In genomic region chr9:42263709-42264111, GRCm38 (mm10) we compare ENCODE assay signal across 8 mouse cellular contexts. TPM values are rescaled to one million over a fixed set of nuclear protein-coding genes. Genes with fewer than 3 reads are reported as not detected.
DNase-seq lines count a peak whose midpoint lies in the region; ATAC-seq and TF ChIP-seq lines count a peak whose summit lies in the region.

No protein-coding gene starts in this region.

- H3K9me3 ChIP-seq in E14TG2a.4 (ENCODE audit: low read length), result no peaks in the 10 kb centered on the region
- H3K9me3 ChIP-seq in liver, embryonic 12.5 days (replicated peaks), result no peaks in the 10 kb centered on the region

- intact Hi-C loops in heart, postnatal 14 days (cut with DNase I), result no loop called here

- no peak for TF ChIP-seq POLR2A in kidney, adult 2 months (IDR thresholded peaks at IDR 0.05; ENCODE audit: low read depth, low read length)
- TF ChIP-seq POLR2A in brain, embryonic 14.5 days (IDR thresholded peaks at IDR 0.05; ENCODE audit: borderline replicate concordance, extremely low read depth, insufficient read depth, insufficient read length, poor library complexity, severe bottlenecking), result no peak
- no peak for TF ChIP-seq POLR2A in olfactory bulb, adult 2 months (IDR thresholded peaks at IDR 0.05; ENCODE audit: insufficient read depth, low read depth, low read length)

- no peak for DNase-seq in kidney, adult 2 months
- no peak for DNase-seq in kidney, adult 11 months
- DNase-seq in brain, embryonic 14.5 days (ENCODE audit: low read depth), result peak; percentile 47
- DNase-seq in heart, postnatal 14 days, result peak; percentile 7 to 24
- no peak for DNase-seq in ovary, postnatal 10 days (ENCODE audit: low spot score)

- no peak for TF ChIP-seq CTCF in kidney, adult 2 months (conservative IDR thresholded peaks at IDR 0.05; ENCODE audit: insufficient read depth, insufficient read length, low read depth, low read length)
- no peak for TF ChIP-seq CTCF in E14TG2a.4 (conservative IDR thresholded peaks at IDR 0.05; ENCODE audit: low read length)
- no peak for TF ChIP-seq CTCF in brain, embryonic 14.5 days (IDR thresholded peaks at IDR 0.05; ENCODE audit: borderline replicate concordance, extremely low read depth, insufficient read depth, insufficient read length)
- TF ChIP-seq CTCF in olfactory bulb, adult 2 months (IDR thresholded peaks at IDR 0.05; ENCODE audit: insufficient read depth, low read depth, low read length), result no peak

- H3K27me3 ChIP-seq in kidney, adult 2 months (replicated peaks; ENCODE audit: control insufficient read depth, insufficient read depth, low read length), result no peaks in the 10 kb centered on the region
- H3K27me3 ChIP-seq in E14TG2a.4 (ENCODE audit: insufficient read depth, low read length), result peaks cover 5% of the 10 kb centered on the region
- no peaks in the 10 kb centered on the region for H3K27me3 ChIP-seq in liver, embryonic 12.5 days (replicated peaks)

- H3K9ac ChIP-seq in liver, embryonic 12.5 days, result peak overlapping the region; percentile 91

- no peak overlapping the region for H3K27ac ChIP-seq in kidney, adult 2 months (ENCODE audit: insufficient read depth, low read depth, low read length)
- H3K27ac ChIP-seq in liver, embryonic 12.5 days, result peak overlapping the region; percentile 75
- H3K27ac ChIP-seq in olfactory bulb, adult 2 months (ENCODE audit: insufficient read depth, low read depth, low read length), result no peak overlapping the region

- no peaks in the 10 kb centered on the region for H3K36me3 ChIP-seq in kidney, adult 2 months (ENCODE audit: control insufficient read depth, insufficient read depth, low read length)
- H3K36me3 ChIP-seq in E14TG2a.4 (ENCODE audit: insufficient read depth, low read length), result peaks cover 16% of the 10 kb centered on the region; the same call in 1 of the 2 replicates
- peaks cover 11% of the 10 kb centered on the region for H3K36me3 ChIP-seq in liver, embryonic 12.5 days

- ATAC-seq in liver, embryonic 12.5 days, result peak; percentile 47

- WGBS in kidney, adult 2 months, result 1% methylated on average over 18 of the region's 18 CpGs
- 2% methylated on average over 17 of the region's 18 CpGs for WGBS in liver, embryonic 12.5 days (ENCODE audit: insufficient replicate concordance)
- WGBS in olfactory bulb, adult 2 months, result under 1% methylated on average over 18 of the region's 18 CpGs

- peak overlapping the region; percentile 60 for H3K4me3 ChIP-seq in kidney, adult 2 months (ENCODE audit: insufficient read depth, low read depth, low read length)
- peak overlapping the region; percentile 81 for H3K4me3 ChIP-seq in E14TG2a.4 (replicated peaks; ENCODE audit: low read length)
- peak overlapping the region; percentile 80 for H3K4me3 ChIP-seq in liver, embryonic 12.5 days
- H3K4me3 ChIP-seq in olfactory bulb, adult 2 months (ENCODE audit: insufficient read depth, low read depth, low read length), result peak overlapping the region; percentile 69

- H3K4me2 ChIP-seq in liver, embryonic 12.5 days, result peak overlapping the region; percentile 95

- H3K4me1 ChIP-seq in kidney, adult 2 months (ENCODE audit: control insufficient read depth, insufficient read depth, low read length), result no peaks in the 10 kb centered on the region
- peaks cover 14% of the 10 kb centered on the region for H3K4me1 ChIP-seq in E14TG2a.4 (replicated peaks; ENCODE audit: low read depth, low read length)
- peaks cover 39% of the 10 kb centered on the region for H3K4me1 ChIP-seq in liver, embryonic 12.5 days
- H3K4me1 ChIP-seq in olfactory bulb, adult 2 months (ENCODE audit: control insufficient read depth, insufficient read depth, low read length), result peaks cover 2% of the 10 kb centered on the region; the same call in 1 of the 2 replicates

RNA-seq across cellular contexts. Expression of gene Sc5d, which starts 0.3 kb away (rescaled TPM):
- 55.2 and 61.9 TPM in 2 replicates for polyA plus RNA-seq in kidney, adult 2 months (2012; rRNA removed)
- 53.9 and 61.9 TPM in 2 replicates for polyA plus RNA-seq in brain, embryonic 14.5 days (2012; rRNA removed)
- 10 to 100 TPM; 12.0 TPM for total RNA-seq in heart, postnatal 14 days (2021)
- 60.9 and 64.8 TPM in 2 replicates for polyA plus RNA-seq in liver, embryonic 12.5 days (2016; fragmentation: Nextera tagmentation; extraction: Ambion mirVana)
- polyA plus RNA-seq in olfactory bulb, adult 2 months (2012; ENCODE audit: insufficient read depth, insufficient read length, low replicate concordance, missing spikeins), result not detected in 2 replicates

Comparison
In these comparisons a context has a peak if more than half of its experiments do, and no peak if none do; other contexts are left out.
1. DNase-seq: peak in brain, embryonic 14.5 days (single experiment) and heart, postnatal 14 days (2 of 2); none in kidney, adult 2 months (single experiment), kidney, adult 11 months (single experiment) and ovary, postnatal 10 days (single experiment).
2. Peak in every context shown above with its lines, with median percentiles within 50 percentile points of each other: H3K4me3 ChIP-seq.